Mouse (Mus musculus) 3T3-L1 (cell line): ENCODE results near the gene Kcnq2.

ENCODE experiments used
- DNase-seq: peaks from one replicate; pipeline ENCODE4 v3.0.0-alpha.2; 2015; ENCODE audit warnings: low read depth, low spot score

The Kcnq2 gene

DNA sequence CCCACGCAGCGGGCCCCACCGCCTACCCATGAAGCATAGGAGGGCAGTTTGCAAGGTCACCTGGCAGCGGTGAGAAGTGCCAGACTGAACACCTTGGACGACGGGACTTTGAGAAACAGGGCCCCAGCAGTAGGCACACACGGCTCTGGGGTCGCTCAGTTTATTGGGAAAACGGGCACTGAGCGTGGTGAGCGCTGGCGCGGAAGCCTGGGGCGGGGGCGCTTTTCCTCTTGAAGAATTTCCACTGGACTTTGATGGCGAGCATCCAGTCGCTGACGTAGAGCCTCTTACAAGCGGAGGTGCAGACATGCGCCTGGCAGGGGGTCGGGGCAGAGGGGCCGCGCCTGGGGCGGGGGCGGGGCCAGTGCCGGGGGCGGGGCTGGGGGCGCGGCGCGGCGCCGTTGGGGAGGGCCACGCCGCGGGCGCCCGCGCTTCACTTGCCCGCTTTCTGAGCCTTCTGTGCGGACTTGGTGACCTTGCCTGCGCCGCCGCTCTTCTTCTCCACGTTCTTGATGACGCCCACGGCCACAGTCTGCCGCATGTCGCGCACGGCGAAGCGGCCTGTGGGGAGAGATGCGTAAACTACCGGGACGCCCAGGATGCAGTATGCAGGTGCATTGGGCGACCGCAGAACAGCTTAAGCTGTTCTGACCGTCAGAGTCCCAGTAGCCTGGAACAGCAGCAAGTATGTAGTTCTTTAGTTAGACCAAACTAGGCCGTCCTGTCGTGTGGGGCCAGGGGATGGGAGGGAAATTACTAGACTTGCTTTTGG is 12.6 kb upstream of the Kcnq2 start:
- no peak for DNase-seq

DNA sequence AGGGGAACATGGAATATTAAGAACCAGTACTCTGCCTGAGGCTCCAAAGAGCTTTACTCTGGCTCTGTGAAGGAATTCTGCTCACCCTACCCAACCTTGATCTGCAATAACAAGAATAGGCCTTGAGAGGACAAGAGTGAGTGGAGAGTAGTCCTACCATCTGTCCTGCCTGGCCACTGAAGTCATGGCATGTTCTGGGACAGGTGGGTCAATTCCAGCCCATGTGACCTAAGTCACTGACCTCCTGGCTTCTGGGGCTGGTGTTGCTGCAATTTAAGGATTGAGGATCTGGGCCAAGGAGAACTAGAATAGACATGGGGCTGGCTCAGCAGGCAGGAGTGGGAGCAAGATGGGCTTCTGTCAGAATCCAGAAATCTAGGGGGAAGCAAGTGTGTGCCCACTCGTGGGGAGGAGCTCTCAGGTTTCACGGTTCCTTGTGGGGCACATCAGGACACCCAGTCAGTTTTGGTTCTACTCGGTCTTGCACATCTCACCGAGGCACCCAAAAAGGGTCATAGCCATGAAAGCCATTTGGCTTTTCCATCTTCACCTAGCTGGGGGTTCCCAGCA is 12.0 kb upstream of the Kcnq2 start:
- DNase-seq: no peak

- DNase-seq: no peak
Measured at GRCm38 (mm10) chr2:181144675-181145074, 9.6 kb upstream of the Kcnq2 start.

GRCm38 (mm10) chr2:181143509-181144276 is 8.6 kb upstream of the Kcnq2 start:
- no peak for DNase-seq

GRCm38 (mm10) chr2:181142703-181143135 is 7.6 kb upstream of the Kcnq2 start:
- DNase-seq: no peak

GRCm38 (mm10) chr2:181139641-181140193 is 4.6 kb upstream of the Kcnq2 start:
- peak; percentile 39 for DNase-seq

- DNase-seq: peak; percentile 63
Measured at GRCm38 (mm10) chr2:181136934-181137333, 1.8 kb upstream of the Kcnq2 start.

GRCm38 (mm10) chr2:181135446-181135818 is 332 bp upstream of the Kcnq2 start:
- no peak for DNase-seq

DNA sequence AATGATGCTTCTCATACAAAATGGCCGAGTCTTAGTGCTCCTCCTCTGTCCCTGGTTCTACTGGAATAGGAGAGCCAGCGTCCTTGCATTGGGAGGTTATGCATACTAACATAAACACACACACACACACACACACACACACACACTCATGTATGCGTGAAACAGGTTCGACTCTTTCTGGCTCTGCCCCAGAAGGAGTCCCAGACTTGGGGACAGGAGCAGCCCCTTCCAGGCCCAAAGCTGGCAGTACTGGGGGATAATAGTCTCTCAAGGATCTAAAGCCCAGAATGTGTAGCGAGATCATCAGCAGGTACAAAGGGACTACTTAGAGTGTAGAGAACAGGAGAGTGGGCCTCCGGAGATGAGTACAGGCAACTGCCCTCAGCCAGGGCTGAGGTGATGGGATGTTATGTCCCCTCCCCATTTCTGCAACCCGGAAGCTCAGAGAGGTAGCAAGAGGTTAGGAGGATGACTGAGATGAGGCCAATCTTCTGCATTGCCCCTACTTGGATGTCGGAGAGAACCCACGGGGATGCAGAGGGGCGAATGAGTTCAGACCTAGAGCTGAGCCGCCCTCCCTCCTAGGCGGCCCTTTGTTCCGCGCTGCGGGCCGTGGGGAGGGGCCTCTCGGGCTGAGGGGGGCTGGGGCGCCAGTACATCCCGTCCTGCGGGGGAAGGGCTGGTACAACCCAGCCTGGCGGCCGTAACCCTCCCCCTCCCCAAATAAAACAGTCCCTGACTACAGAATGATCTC is 1.1 kb downstream of the Kcnq2 start:
- DNase-seq: no peak

DNA sequence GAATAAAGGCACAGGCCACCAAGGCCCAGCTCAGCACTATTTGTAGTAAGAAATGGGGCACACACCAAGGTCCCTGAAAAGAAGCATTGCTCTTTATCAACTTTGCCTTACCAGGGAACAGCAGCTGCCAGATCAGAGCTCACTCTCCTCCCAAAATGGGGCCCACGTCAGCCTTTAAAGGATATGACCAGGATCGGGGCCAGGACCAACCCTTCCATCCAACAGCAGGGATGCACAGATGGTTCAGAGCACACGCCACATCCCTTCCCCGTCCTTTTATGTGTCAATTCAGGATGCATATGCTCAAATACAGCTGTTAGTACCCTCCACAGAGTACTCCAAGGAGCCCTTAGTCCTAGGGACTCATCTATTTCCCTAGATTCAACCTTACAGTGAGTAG is 4.9 kb downstream of the Kcnq2 start:
- no peak for DNase-seq

GRCm38 (mm10) chr2:181128963-181129362 is 6.1 kb downstream of the Kcnq2 start:
- DNase-seq: no peak

GRCm38 (mm10) chr2:181127786-181128185 is 7.3 kb downstream of the Kcnq2 start:
- no peak for DNase-seq

- peak; percentile 33 for DNase-seq
Measured at GRCm38 (mm10) chr2:181125726-181126455, 9.2 kb downstream of the Kcnq2 start.

- DNase-seq: no peak
Measured at GRCm38 (mm10) chr2:181122642-181123041, 12.5 kb downstream of the Kcnq2 start.

GRCm38 (mm10) chr2:181120922-181121449 is 14.1 kb downstream of the Kcnq2 start:
- no peak for DNase-seq

DNA sequence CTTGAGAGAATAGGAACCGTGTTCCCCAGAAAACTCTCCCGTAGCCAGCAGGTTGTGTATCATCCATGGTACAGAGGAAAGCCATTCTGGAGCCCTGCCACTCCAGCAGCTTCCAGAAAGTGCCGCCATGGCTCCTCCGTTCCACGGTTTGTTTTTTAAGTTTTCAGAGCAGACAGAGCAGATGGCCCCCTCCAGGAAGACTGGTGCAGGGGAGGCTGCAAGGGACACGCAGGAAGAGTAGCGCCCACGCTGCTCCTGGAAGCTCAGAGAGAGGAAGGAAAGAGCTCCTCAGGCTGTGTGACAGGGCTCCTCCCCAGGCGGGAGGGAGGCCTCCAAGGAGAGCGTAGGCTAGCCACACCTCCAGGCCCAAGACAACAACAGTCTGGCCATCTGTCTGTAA is 15.1 kb downstream of the Kcnq2 start:
- DNase-seq: no peak

- DNase-seq: no peak
Measured at GRCm38 (mm10) chr2:181116436-181116835, 18.7 kb downstream of the Kcnq2 start.

DNA sequence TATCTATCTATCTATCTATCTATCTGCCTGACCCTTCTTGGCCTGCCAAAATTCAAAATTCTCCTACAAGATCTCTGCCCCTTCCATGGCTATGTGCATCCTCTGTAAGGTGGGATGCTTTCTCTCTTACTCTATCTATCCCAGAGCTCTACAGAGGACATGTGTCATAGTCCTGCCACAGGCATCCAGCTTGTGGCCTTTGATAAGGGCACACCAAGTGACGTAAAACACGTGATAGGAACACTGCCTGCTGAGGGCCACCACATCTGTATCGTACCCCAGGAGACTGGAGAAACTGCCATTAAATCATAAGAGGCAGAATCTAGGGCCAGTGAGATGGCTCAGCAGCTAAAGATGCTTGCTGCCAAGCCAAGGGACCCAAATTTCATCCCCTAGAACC is 19.7 kb downstream of the Kcnq2 start:
- DNase-seq: no peak

GRCm38 (mm10) chr2:181113762-181114361 is 21.2 kb downstream of the Kcnq2 start:
- DNase-seq: no peak

GRCm38 (mm10) chr2:181111665-181112064 is 23.4 kb downstream of the Kcnq2 start:
- DNase-seq: no peak
